Mouse (Mus musculus) neutrophil, adult 65 days (primary cell): ENCODE measurements around the gene Psip1. TPM values are rescaled to one million over a fixed set of nuclear protein-coding genes. Genes with fewer than 3 reads are reported as not detected.

Source experiments
- total RNA-seq: library from RNA; stranded (reverse); gene quantifications from 2 replicates; pipeline ENCODE4 v1.2.4, GENCODE M21; 2023

The Psip1 gene
- 33.2 and 38.8 TPM in 2 replicates for total RNA-seq

GRCm38 (mm10) chr4:83486117-83486901 lies at the start of gene Psip1:
Psip1 (minus strand) TSS chr4:83486459.

GRCm38 (mm10) chr4:83524843-83525689 lies 38.8 kb upstream of the Psip1 start, which contains the start of gene Ccdc171:
Ccdc171 (plus strand) TSS chr4:83525545.

GRCm38 (mm10) chr4:83417160-83417819 lies 69.0 kb downstream of the Psip1 start, which contains the start of gene Snapc3:
Snapc3 (plus strand) TSS chr4:83417724.

Other genes starting within 250 kb of the Psip1 start
- 35.6 and 50.3 TPM in 2 replicates for gene Ttc39b, start 162.2 kb downstream of the Psip1 start, total RNA-seq
- gene Snapc3, start 68.7 kb downstream of the Psip1 start, total RNA-seq: 13.6 and 25.6 TPM in 2 replicates
- gene Ccdc171, start 39.1 kb upstream of the Psip1 start, total RNA-seq: 1.3 and 1.8 TPM in 2 replicates